Mouse (Mus musculus) urinary bladder, postnatal 0 days (tissue): Measurements from ENCODE around the gene Fnip2. TPM values are rescaled to one million over a fixed set of nuclear protein-coding genes. Genes with fewer than 3 reads are reported as not detected.

Source experiments
- polyA plus RNA-seq: library from polyadenylated mRNA; unstranded; fragments of >200 nt; fragmentation: Nextera tagmentation; extraction: Ambion mirVana; gene quantifications from 2 replicates; pipeline ENCODE4 v1.2.1, GENCODE M21; 2015

The Fnip2 gene
- 2.0 and 2.2 TPM in 2 replicates for polyA plus RNA-seq

GRCm38 (mm10) chr3:79567703-79568362 lies at the start of gene Fnip2:
TSS of gene Fnip2 (minus strand) at chr3:79567796.

GRCm38 (mm10) chr3:79590863-79591792 lies 23.5 kb upstream of the Fnip2 start, which contains the start of gene Ppid:
TSS of gene Ppid (plus strand) at chr3:79591342.

Other genes starting within 250 kb of the Fnip2 start
- not detected in 2 replicates for gene Gm17359, start 231.1 kb downstream of the Fnip2 start, polyA plus RNA-seq
- 42.5 and 45.6 TPM in 2 replicates for gene Ppid, start 23.5 kb upstream of the Fnip2 start, polyA plus RNA-seq
- gene 4930579G24Rik, start 61.3 kb upstream of the Fnip2 start, polyA plus RNA-seq, result 7.4 and 11.1 TPM in 2 replicates
- 46.5 and 51.2 TPM in 2 replicates for gene Etfdh, start 61.7 kb upstream of the Fnip2 start, polyA plus RNA-seq
- 0.46 and 0.47 TPM in 2 replicates for gene Rxfp1, start 170.1 kb upstream of the Fnip2 start, polyA plus RNA-seq